Mouse (Mus musculus) forebrain, embryonic 10.5 days (tissue): ENCODE data around the gene Tead4. TPM values are rescaled to one million over a fixed set of nuclear protein-coding genes. Genes with fewer than 3 reads are reported as not detected.

ENCODE experiments used
- DNase-seq: peaks from one replicate; pipeline ENCODE4 v3.0.0-alpha.2; 2017; ENCODE audit warnings: low spot score; ENCODE audit errors: extremely low spot score
- H3K27ac ChIP-seq: fragments of 300-500 bp; sonication (generic); 2 replicates; pipeline ENCODE4 v1.5.1; 2016; ENCODE audit warnings: mild to moderate bottlenecking
- H3K27me3 ChIP-seq: fragments of 300-500 bp; sonication (generic); 2 replicates; pipeline ENCODE4 v1.6.1; 2016; ENCODE audit warnings: mild to moderate bottlenecking; ENCODE audit not compliant: poor library complexity, severe bottlenecking
- H3K36me3 ChIP-seq: fragments of 300-500 bp; sonication (generic); replicated peaks from 2 replicates; pipeline ENCODE4 v1.6.1; 2016; ENCODE audit warnings: mild to moderate bottlenecking, moderate library complexity
- H3K4me1 ChIP-seq: fragments of 300-500 bp; sonication (generic); 2 replicates; pipeline ENCODE4 v1.6.1; 2016
- H3K4me3 ChIP-seq: fragments of 300-500 bp; sonication (generic); 2 replicates; pipeline ENCODE4 v1.5.1; 2016; ENCODE audit warnings: mild to moderate bottlenecking, moderate library complexity
- H3K9me3 ChIP-seq: fragments of 300-500 bp; sonication (generic); 2 replicates; pipeline ENCODE4 v1.6.1; 2016; ENCODE audit warnings: mild to moderate bottlenecking, moderate library complexity
- WGBS: fragments of 180-500 bp; shearing (Covaris S2); methylation state at CpG from one replicate; pipeline ENCODE4 v1.1.7; 2016; 5-methylcytosine and 5-hydroxymethylcytosine counted together
- polyA plus RNA-seq: library from polyadenylated mRNA; unstranded; fragments of >200 nt; fragmentation: Nextera tagmentation; extraction: Ambion mirVana; gene quantifications from 2 replicates; pipeline ENCODE4 v1.2.1, GENCODE M21; 2016

Gene Tead4
- polyA plus RNA-seq, 1 experiment from 2014 or later, result 1.4 TPM

DNA sequence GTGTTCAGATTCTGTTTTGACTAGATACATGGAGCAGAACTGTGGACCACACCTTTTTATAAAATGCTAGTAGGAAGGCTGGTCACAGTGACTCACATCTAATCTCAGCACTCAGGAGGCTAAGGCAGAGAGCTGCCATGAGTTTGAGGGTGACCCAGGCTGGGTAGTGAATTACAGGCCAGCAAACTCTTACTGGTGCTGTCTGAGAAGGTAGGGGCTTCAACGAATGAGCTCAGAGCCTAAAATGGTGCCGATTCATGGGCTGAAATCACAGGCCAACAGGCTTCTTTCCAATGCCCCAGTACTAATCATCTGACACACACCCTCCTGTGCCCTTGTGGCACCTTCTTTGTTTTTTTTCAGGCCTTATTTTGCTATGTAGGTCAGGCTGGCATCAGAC, 121.9 kb downstream of the Tead4 start:
- no peak for DNase-seq
- Histone ChIP-seq H3K9me3 (no peaks in the 10 kb centered on the region), H3K4me1 (no peaks in the 10 kb centered on the region), H3K27ac (no peak overlapping the region), H3K27me3 (no peaks in the 10 kb centered on the region), H3K4me3 (no peak overlapping the region), H3K36me3 (no peaks in the 10 kb centered on the region)
- WGBS, result 89% methylated on average over 2 of the region's 2 CpGs

Other genes with a start within 250 kb of the Tead4 start
- gene Tspan9, start 157.2 kb downstream of the Tead4 start, polyA plus RNA-seq, result 39.4 and 41.3 TPM in 2 replicates
- 20.0 and 21.6 TPM in 2 replicates for gene Tulp3, start 55.0 kb upstream of the Tead4 start, polyA plus RNA-seq
- gene Rhno1, start 62.1 kb upstream of the Tead4 start, polyA plus RNA-seq, result 192 and 194 TPM in 2 replicates
- 77.0 and 78.9 TPM in 2 replicates for gene Foxm1, start 62.1 kb upstream of the Tead4 start, polyA plus RNA-seq
- gene Tex52, start 74.6 kb upstream of the Tead4 start, polyA plus RNA-seq, result 0.44 and 0.71 TPM in 2 replicates
- gene Gm44596, start 74.7 kb upstream of the Tead4 start, polyA plus RNA-seq, result not detected in 2 replicates
- 2.3 and 2.9 TPM in 2 replicates for gene Nrip2, start 98.5 kb upstream of the Tead4 start, polyA plus RNA-seq
- 40.0 and 41.5 TPM in 2 replicates for gene Itfg2, start 124.1 kb upstream of the Tead4 start, polyA plus RNA-seq
- gene Fkbp4, start 137.9 kb upstream of the Tead4 start, polyA plus RNA-seq, result 821 and 862 TPM in 2 replicates
- gene Pzp, start 225.9 kb upstream of the Tead4 start, polyA plus RNA-seq, result not detected in 2 replicates